Mouse (Mus musculus): ENCODE measurements around the gene Cnot8.
"Not testable (repeated sequence)": the region's sequence is repeated elsewhere in the genome, so short reads cannot be mapped to it uniquely, and the experiment has no call there.

Gene Cnot8

GRCm38 (mm10) chr11:58103697-58104306, at the start of gene Cnot8:
Cnot8 (plus strand) TSS chr11:58104153.
- peak; percentile 98 to 99 for DNase-seq (ENCODE audit: low spot score in 2 of 2)

DNA sequence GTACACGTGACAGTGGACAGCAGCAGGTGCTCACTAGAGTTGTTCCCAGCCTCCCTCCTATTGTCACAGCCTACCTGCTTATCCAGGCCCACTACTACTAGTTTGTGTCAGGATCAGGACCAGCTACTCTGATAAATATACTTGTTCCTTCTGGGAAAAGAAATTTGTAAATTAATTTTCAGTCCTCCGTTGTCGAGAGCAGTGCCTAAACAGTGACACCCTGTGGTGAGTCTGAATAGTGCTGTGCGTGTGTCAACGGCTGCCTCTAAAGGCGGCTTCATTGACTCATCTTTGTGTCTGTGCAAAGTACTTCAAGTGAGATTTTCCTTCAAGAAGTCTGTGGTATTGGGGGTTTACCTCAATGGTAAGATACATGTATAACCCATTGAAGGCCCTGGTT, 46.5 kb upstream of the Cnot8 start:
- no peak for DNase-seq (ENCODE audit: low spot score in 2 of 2)

GRCm38 (mm10) chr11:58059752-58060151, 44.2 kb upstream of the Cnot8 start:
- not testable (repeated sequence) for DNase-seq (ENCODE audit: low spot score in 2 of 2)

DNA sequence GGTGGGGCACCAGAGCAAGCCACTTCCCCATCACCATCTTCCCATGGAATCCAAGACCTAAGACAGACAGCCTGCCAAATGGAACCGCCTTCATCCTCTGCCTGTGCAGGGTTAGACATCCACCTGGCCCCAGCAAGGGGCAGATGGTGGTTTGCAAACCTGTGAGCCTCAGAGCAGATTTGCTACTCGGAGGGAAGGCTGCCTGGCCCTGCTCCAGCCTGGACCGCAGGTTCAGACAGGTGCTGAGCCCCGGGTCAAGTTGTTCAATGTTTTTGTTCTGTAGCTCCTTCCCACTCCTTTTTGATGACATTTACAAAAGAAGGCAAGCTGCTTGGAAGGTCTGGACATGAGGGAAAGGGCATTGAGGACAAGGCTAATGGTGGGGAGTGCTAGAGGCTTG, 42.7 kb upstream of the Cnot8 start:
- not testable (repeated sequence) for DNase-seq (ENCODE audit: low spot score in 2 of 2)

DNA sequence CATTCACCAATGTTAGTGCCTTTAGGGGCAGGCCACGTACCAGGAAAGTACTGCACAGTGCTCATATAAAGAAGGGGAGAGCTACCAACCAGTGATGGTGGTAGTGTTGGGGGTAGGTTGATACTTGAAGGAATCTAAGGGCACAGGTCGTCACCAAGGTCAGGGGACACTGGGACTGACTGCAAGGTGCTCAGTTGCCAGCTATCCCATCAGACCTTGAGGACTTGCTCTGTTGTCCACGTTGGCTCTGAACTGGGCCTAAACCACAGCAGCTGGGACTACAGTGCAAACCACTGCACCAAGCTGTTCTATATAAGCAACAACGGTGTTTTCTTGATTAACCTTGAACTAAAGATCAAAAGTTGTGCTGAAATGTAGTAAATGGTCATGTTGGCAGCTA, 41.4 kb upstream of the Cnot8 start:
- no peak for DNase-seq (ENCODE audit: low spot score in 2 of 2)

DNA sequence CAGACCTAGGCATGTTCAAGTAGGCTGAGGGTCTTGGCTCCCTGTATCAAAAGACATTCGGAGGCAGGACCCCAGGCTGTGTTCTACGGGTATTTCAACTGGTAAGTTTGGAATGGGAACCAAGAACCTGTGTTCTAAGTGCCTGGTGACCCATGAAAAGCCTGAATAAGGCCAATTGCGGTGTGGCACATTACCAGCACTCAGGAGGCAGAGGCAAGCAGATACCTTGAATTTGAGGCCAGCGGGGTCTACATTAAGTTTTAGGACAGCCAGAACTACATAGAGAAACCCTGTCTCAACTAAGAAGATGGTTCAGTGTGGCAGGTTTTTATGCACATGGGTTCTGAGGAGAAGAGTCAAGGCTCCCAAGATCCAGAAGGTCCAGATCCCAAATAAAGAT, 38.9 kb upstream of the Cnot8 start:
- no peak for DNase-seq (ENCODE audit: low spot score in 2 of 2)

GRCm38 (mm10) chr11:58072978-58073377, 31.0 kb upstream of the Cnot8 start:
- no peak for DNase-seq (ENCODE audit: low spot score in 2 of 2)

GRCm38 (mm10) chr11:58077270-58077669, 26.7 kb upstream of the Cnot8 start:
- DNase-seq (ENCODE audit: low spot score in 2 of 2) = no peak

DNA sequence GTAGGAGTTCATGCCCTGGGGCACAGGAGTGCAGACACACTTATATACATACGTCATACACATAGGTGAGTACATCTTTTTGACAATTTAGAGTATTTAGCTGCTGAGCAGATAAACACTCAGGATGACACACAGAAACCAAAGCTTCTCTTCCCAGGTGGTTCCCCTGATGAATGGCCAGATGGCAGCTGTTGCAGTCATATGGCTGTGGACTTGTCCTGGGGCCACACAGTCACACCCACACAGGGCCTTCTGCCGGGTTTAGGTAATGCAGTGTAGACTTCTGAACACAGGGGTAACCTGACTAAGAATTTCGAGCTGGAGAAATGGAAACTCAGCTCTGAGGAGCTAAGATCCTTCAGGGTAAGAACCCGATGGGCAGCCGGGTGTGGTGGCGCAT, 22.2 kb upstream of the Cnot8 start:
- no peak for DNase-seq (ENCODE audit: low spot score in 2 of 2)

DNA sequence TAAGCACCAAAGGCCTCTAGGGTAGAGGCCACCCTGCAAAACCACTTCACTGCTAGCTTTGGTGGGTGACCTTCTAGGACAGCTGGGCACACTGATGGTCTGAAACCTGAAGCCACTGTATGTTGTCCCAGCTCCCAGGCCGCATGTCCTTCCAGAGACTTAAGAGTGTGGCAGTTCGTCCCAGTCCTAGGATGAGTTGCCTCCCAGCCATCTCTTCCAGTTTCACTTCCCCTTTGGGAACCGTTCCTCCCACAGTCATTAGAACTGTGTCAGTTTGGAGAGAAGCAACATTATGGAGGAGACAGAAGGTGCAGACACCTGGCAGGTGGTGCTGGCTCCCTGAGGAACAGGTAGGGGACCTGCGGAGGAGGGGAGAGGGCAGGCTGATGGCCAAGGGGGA, 11.4 kb upstream of the Cnot8 start:
- DNase-seq (ENCODE audit: low spot score in 2 of 2) = no peak

DNA sequence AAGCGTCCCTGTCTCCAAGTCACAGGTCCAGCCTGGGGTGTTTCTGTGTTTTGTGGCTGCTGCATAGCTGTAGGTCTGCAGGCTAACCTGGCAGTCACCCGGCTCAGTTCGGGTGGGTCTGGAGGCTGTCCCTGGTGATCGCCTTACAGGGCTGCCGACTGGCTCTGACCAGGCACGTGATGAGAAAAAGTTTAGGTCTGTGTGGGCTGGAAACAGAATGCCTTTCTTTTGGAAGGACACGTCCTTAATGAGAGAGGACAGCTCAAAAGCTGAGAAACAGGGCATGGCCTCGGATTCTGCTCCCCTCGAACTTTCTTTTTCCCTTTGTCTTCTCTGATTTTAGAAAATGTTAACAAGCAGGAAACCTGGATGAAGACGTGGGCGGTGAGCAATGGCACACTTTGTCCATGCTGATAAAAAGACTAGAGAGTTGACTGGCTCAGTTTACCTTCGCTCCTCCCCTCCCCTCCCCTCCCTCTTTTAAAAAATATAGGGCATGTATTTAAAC, 10.9 kb upstream of the Cnot8 start, which contains the start of gene Gm12248:
Gm12248 (minus strand) TSS at position 114 of the 508 bp plus-strand sequence.
- DNase-seq (ENCODE audit: low spot score in 2 of 2) = peak; percentile 35 to 43

- DNase-seq (ENCODE audit: low spot score in 2 of 2) = no peak
These were observed 9.2 kb upstream of the Cnot8 start for GRCm38 (mm10) chr11:58094766-58095165.

DNA sequence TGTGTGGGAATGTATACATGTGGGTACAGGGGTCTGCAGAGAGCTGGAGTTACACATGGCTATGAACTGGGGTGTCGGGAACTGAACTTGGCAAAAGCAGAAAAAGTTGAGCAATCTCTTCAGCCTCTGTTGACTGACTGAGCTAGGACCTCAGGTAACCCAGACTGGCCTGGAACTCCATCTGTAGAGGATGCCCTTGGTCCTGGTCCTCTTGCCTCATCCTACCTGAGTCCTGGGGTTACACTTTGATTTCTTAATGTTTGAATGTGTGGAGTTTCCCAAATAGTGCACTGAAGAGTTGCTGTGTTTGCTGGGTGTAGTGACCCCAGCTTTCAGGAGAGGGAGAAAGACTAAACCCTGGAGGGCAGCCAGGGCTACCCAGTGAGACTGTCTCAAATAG, 8.4 kb upstream of the Cnot8 start:
- DNase-seq (ENCODE audit: low spot score in 2 of 2) = no peak

- no peak for DNase-seq (ENCODE audit: low spot score in 2 of 2)
These were observed 7.8 kb upstream of the Cnot8 start for GRCm38 (mm10) chr11:58096160-58096559.

GRCm38 (mm10) chr11:58096821-58097620, 6.9 kb upstream of the Cnot8 start:
- peak in 1 of 2 experiments; percentile 16 for DNase-seq (ENCODE audit: low spot score in 2 of 2)

DNA sequence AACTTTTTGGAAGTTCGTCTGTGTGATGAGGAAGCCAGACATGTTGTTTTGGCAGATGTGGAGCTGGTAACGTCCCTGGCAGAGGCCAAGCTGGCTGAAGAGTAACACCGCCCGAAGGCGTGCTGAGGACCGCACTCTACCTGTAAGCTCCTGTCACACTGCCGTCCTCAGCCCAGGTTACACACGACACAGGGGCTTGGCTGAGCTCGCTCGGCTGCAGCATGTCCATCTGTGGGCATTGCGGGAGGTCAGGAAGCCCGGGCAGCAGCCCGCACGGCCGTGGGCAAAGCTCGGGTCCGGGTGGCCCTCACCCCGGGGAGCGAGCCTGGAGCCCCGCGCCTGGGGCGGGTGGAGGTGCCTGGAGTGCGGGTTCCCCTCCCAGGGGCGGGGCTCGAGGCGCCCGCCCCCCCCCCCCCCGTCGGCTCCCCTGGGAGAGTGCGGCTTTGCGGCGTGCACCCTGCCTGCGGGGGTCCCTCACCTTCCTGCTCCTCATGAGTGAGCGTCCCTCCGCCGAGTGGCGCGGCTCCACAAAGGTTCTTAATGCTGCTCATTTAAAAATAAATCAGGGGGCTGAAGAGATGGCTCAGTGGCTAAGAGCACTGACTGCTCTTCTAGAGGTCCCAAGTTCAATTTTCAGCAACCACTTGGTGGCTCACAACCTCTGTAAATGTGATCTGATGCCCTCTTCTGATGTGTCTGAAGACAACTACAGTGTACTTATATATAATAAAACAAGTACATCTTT, 6.2 kb upstream of the Cnot8 start:
- peak in 1 of 2 experiments; percentile 34 for DNase-seq (ENCODE audit: low spot score in 2 of 2)

- not testable (repeated sequence) for DNase-seq (ENCODE audit: low spot score in 2 of 2)
These were observed 5.6 kb upstream of the Cnot8 start for GRCm38 (mm10) chr11:58098366-58098720.

DNA sequence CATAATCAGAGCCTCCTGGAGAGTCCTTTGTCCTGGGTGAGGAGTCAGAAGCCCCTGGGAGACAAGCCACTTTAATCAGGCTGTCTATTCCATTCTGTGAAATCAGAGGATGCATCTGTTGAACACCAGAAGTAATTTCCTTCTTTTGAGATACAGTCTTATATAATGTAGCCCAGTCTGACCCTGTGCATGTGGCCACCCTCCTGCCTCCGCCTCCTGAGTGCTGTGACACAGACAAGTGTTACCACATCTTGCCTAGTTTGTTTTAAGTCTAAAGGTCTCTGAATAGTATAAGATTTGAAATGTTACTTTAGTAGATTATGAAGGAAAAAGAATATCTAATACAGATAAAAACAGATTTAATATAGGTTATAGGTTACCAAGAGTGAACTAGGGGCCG, 3.9 kb upstream of the Cnot8 start:
- DNase-seq (ENCODE audit: low spot score in 2 of 2) = no peak

- DNase-seq (ENCODE audit: low spot score in 2 of 2) = no peak
These were observed 2.7 kb upstream of the Cnot8 start for GRCm38 (mm10) chr11:58101194-58101720.

DNA sequence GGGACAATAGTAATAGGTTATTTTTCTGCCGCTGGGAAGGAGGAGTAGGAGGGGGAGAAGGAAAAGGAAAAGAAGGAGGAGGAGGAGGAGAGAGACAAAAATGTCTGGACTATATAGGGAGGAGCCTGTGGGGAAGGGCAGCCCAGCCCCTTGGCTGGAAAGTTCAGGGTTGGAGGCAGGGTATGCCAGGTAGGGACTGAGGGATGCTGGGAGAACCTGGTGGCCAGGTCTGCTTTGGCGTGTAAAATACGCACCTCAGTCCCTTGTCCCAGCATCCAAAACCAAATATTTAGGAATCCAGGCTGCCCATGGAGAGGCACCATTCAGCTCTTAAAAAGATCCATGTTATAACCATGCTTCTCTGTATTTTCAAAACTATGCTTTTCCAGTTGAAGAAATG, 1.8 kb upstream of the Cnot8 start:
- DNase-seq (ENCODE audit: low spot score in 2 of 2) = no peak

- no peak for DNase-seq (ENCODE audit: low spot score in 2 of 2)
These were observed 1.2 kb upstream of the Cnot8 start for GRCm38 (mm10) chr11:58102581-58103343.

DNA sequence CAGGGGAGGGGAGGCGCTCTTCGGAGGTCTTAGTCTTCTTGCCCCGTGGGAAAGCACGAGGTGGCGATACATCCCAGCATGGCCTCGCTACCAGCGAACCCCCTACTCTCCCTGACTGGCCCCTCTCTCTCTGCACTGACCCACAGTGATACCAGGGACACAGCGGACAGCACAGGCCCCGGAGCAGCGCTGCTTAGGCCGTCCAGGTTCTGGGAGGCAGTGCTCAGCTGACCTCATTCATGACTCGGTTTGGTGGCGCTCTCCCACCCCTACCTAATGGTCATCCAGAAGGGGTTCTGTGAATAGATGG, 654 bp upstream of the Cnot8 start:
- no peak for DNase-seq (ENCODE audit: low spot score in 2 of 2)
